Mouse (Mus musculus): ENCODE data around the gene Cox8b. TPM values are rescaled to one million over a fixed set of nuclear protein-coding genes. Genes with fewer than 3 reads are reported as not detected.

Cox8b gene
- polyA plus RNA-seq, 1 experiment from 2014 or later = 378 TPM

GRCm38 (mm10) chr7:140942811-140943210, 42.6 kb upstream of the Cox8b start:
- peak overlapping the region; percentile 86; the same call in 1 of the 2 replicates for H3K9ac ChIP-seq (ENCODE audit: low read length)
- H3K27ac ChIP-seq (replicated peaks in 1 of 2; ENCODE audit: control insufficient read depth in 1 of 2, insufficient read depth in 1 of 2, low read depth in 2 of 2, low read length in 2 of 2) = peak overlapping the region in 1 of 2 experiments; percentile 90; a peak in 1 of 4 replicates
- H3K9me3 ChIP-seq (ENCODE audit: control insufficient read depth, low read length) = no peaks in the 10 kb centered on the region
- ATAC-seq (ENCODE audit: insufficient number of reproducible peaks, insufficient read depth, low FRiP score, low read depth) = no peak
- H3K27me3 ChIP-seq (ENCODE audit: control insufficient read depth, insufficient read depth, low read length) = no peaks in the 10 kb centered on the region
- WGBS = 88% methylated on average over 10 of the region's 10 CpGs
- H3K4me1 ChIP-seq (ENCODE audit: control insufficient read depth in 2 of 2, insufficient read depth in 2 of 2, low read length in 2 of 2) = peaks cover 15 to 22% of the 10 kb centered on the region in 2 experiments
- H3K4me3 ChIP-seq (ENCODE audit: control insufficient read depth in 1 of 2, insufficient read depth in 1 of 2, low read depth in 1 of 2, low read length in 2 of 2) = no peak overlapping the region
- peak overlapping the region; percentile 77 for H3K4me2 ChIP-seq (ENCODE audit: low read length)
- H3K36me3 ChIP-seq (ENCODE audit: control insufficient read depth, insufficient read depth, low read length) = peaks cover 30% of the 10 kb centered on the region

- Histone ChIP-seq H3K9me3 (ENCODE audit: control insufficient read depth, low read length) (no peaks in the 10 kb centered on the region), H3K4me3 (ENCODE audit: control insufficient read depth in 1 of 2, insufficient read depth in 1 of 2, low read depth in 1 of 2, low read length in 2 of 2) (peak overlapping the region; percentile 61 to 64), H3K27me3 (ENCODE audit: control insufficient read depth, insufficient read depth, low read length) (no peaks in the 10 kb centered on the region), H3K27ac (replicated peaks in 1 of 2; ENCODE audit: control insufficient read depth in 1 of 2, insufficient read depth in 1 of 2, low read depth in 2 of 2, low read length in 2 of 2) (peak overlapping the region; percentile 87 to 90), H3K4me2 (ENCODE audit: low read length) (peak overlapping the region; percentile 77), H3K9ac (ENCODE audit: low read length) (peak overlapping the region; percentile 86), H3K36me3 (ENCODE audit: control insufficient read depth, insufficient read depth, low read length) (peaks cover 25% of the 10 kb centered on the region), H3K4me1 (ENCODE audit: control insufficient read depth in 2 of 2, insufficient read depth in 2 of 2, low read length in 2 of 2) (peaks cover 11 to 22% of the 10 kb centered on the region in 2 experiments)
- 57% methylated on average over 9 of the region's 9 CpGs for WGBS
- ATAC-seq (ENCODE audit: insufficient number of reproducible peaks, insufficient read depth, low FRiP score, low read depth) = no peak
Measured at GRCm38 (mm10) chr7:140942341-140942740, 42.1 kb upstream of the Cox8b start.

GRCm38 (mm10) chr7:140941222-140942051, 41.2 kb upstream of the Cox8b start, which contains the start of gene Pgghg:
Gene Pgghg (plus strand): TSS chr7:140941391.
- Histone ChIP-seq H3K9ac (ENCODE audit: low read length) (peak within 1 kb of the TSS; percentile 86), H3K27ac (replicated peaks in 1 of 2; ENCODE audit: control insufficient read depth in 1 of 2, insufficient read depth in 1 of 2, low read depth in 2 of 2, low read length in 2 of 2) (peak within 1 kb of the TSS; percentile 87 to 90), H3K4me1 (ENCODE audit: control insufficient read depth in 2 of 2, insufficient read depth in 2 of 2, low read length in 2 of 2) (peaks cover 5 to 14% of the 10 kb centered on the region in 2 experiments; a peak in 3 of 4 replicates), H3K4me2 (ENCODE audit: low read length) (peak within 1 kb of the TSS; percentile 77), H3K27me3 (ENCODE audit: control insufficient read depth, insufficient read depth, low read length) (no peaks in the 10 kb centered on the region), H3K4me3 (ENCODE audit: control insufficient read depth in 1 of 2, insufficient read depth in 1 of 2, low read depth in 1 of 2, low read length in 2 of 2) (peak within 1 kb of the TSS; percentile 61 to 64), H3K36me3 (ENCODE audit: control insufficient read depth, insufficient read depth, low read length) (peaks cover 18% of the 10 kb centered on the region), H3K9me3 (ENCODE audit: control insufficient read depth, low read length) (no peaks in the 10 kb centered on the region)
- 4% methylated on average over 33 of the region's 33 CpGs for WGBS
- ATAC-seq (ENCODE audit: insufficient number of reproducible peaks, insufficient read depth, low FRiP score, low read depth) = peak; percentile 87

- H3K9ac ChIP-seq (ENCODE audit: low read length) = 0 out of 2 replicates have a peak overlapping the region, but pooled peaks have one; percentile 30
- no peaks in the 10 kb centered on the region for H3K9me3 ChIP-seq (ENCODE audit: control insufficient read depth, low read length)
- peaks cover 1% of the 10 kb centered on the region; the same call in 1 of the 2 replicates for H3K36me3 ChIP-seq (ENCODE audit: control insufficient read depth, insufficient read depth, low read length)
- no peaks in the 10 kb centered on the region for H3K27me3 ChIP-seq (ENCODE audit: control insufficient read depth, insufficient read depth, low read length)
- no peak overlapping the region for H3K4me2 ChIP-seq (ENCODE audit: low read length)
- WGBS = 12% methylated on average over 8 of the region's 8 CpGs
- H3K4me1 ChIP-seq (ENCODE audit: control insufficient read depth in 2 of 2, insufficient read depth in 2 of 2, low read length in 2 of 2) = peaks cover 3 to 10% of the 10 kb centered on the region in 2 experiments; a peak in 2 of 4 replicates
- ATAC-seq (ENCODE audit: insufficient number of reproducible peaks, insufficient read depth, low FRiP score, low read depth) = no peak
- H3K4me3 ChIP-seq (ENCODE audit: control insufficient read depth in 1 of 2, insufficient read depth in 1 of 2, low read depth in 1 of 2, low read length in 2 of 2) = no peak overlapping the region
- no peak overlapping the region for H3K27ac ChIP-seq (replicated peaks in 1 of 2; ENCODE audit: control insufficient read depth in 1 of 2, insufficient read depth in 1 of 2, low read depth in 2 of 2, low read length in 2 of 2)
Measured at GRCm38 (mm10) chr7:140939669-140940171, 39.5 kb upstream of the Cox8b start.

GRCm38 (mm10) chr7:140938896-140939295, 38.6 kb upstream of the Cox8b start:
- 29% methylated on average over 2 of the region's 2 CpGs for WGBS
- no peak overlapping the region for H3K4me2 ChIP-seq (ENCODE audit: low read length)
- no peaks in the 10 kb centered on the region for H3K9me3 ChIP-seq (ENCODE audit: control insufficient read depth, low read length)
- H3K4me3 ChIP-seq (ENCODE audit: control insufficient read depth in 1 of 2, insufficient read depth in 1 of 2, low read depth in 1 of 2, low read length in 2 of 2) = no peak overlapping the region
- no peaks in the 10 kb centered on the region; the same call in 1 of the 2 replicates for H3K27me3 ChIP-seq (ENCODE audit: control insufficient read depth, insufficient read depth, low read length)
- H3K27ac ChIP-seq (replicated peaks in 1 of 2; ENCODE audit: control insufficient read depth in 1 of 2, insufficient read depth in 1 of 2, low read depth in 2 of 2, low read length in 2 of 2) = no peak overlapping the region
- H3K36me3 ChIP-seq (ENCODE audit: control insufficient read depth, insufficient read depth, low read length) = no peaks in the 10 kb centered on the region
- no peak overlapping the region for H3K9ac ChIP-seq (ENCODE audit: low read length)
- H3K4me1 ChIP-seq (ENCODE audit: control insufficient read depth in 2 of 2, insufficient read depth in 2 of 2, low read length in 2 of 2) = peaks cover 3 to 10% of the 10 kb centered on the region in 2 experiments; a peak in 2 of 4 replicates
- no peak for ATAC-seq (ENCODE audit: insufficient number of reproducible peaks, insufficient read depth, low FRiP score, low read depth)

- ATAC-seq (ENCODE audit: insufficient number of reproducible peaks, insufficient read depth, low FRiP score, low read depth) = no peak
- H3K27me3 ChIP-seq (ENCODE audit: control insufficient read depth, insufficient read depth, low read length) = no peaks in the 10 kb centered on the region; the same call in 1 of the 2 replicates
- WGBS = 51% methylated on average over 3 of the region's 3 CpGs
- H3K9me3 ChIP-seq (ENCODE audit: control insufficient read depth, low read length) = no peaks in the 10 kb centered on the region
- peaks cover 3 to 10% of the 10 kb centered on the region in 2 experiments; a peak in 2 of 4 replicates for H3K4me1 ChIP-seq (ENCODE audit: control insufficient read depth in 2 of 2, insufficient read depth in 2 of 2, low read length in 2 of 2)
- H3K4me3 ChIP-seq (ENCODE audit: control insufficient read depth in 1 of 2, insufficient read depth in 1 of 2, low read depth in 1 of 2, low read length in 2 of 2) = no peak overlapping the region
- H3K27ac ChIP-seq (replicated peaks in 1 of 2; ENCODE audit: control insufficient read depth in 1 of 2, insufficient read depth in 1 of 2, low read depth in 2 of 2, low read length in 2 of 2) = no peak overlapping the region
- H3K36me3 ChIP-seq (ENCODE audit: control insufficient read depth, insufficient read depth, low read length) = no peaks in the 10 kb centered on the region
- no peak overlapping the region for H3K9ac ChIP-seq (ENCODE audit: low read length)
- no peak overlapping the region for H3K4me2 ChIP-seq (ENCODE audit: low read length)
Measured at GRCm38 (mm10) chr7:140938436-140938835, 38.2 kb upstream of the Cox8b start.

GRCm38 (mm10) chr7:140927181-140927580, 26.9 kb upstream of the Cox8b start:
- Histone ChIP-seq H3K9ac (ENCODE audit: low read length) (no peak overlapping the region), H3K4me1 (ENCODE audit: control insufficient read depth in 2 of 2, insufficient read depth in 2 of 2, low read length in 2 of 2) (peaks cover 0 to 9% of the 10 kb centered on the region in 2 experiments; a peak in 2 of 4 replicates), H3K36me3 (ENCODE audit: control insufficient read depth, insufficient read depth, low read length) (no peaks in the 10 kb centered on the region), H3K4me3 (ENCODE audit: control insufficient read depth in 1 of 2, insufficient read depth in 1 of 2, low read depth in 1 of 2, low read length in 2 of 2) (no peak overlapping the region), H3K27ac (replicated peaks in 1 of 2; ENCODE audit: control insufficient read depth in 1 of 2, insufficient read depth in 1 of 2, low read depth in 2 of 2, low read length in 2 of 2) (no peak overlapping the region), H3K27me3 (ENCODE audit: control insufficient read depth, insufficient read depth, low read length) (peaks cover 34% of the 10 kb centered on the region), H3K4me2 (ENCODE audit: low read length) (no peak overlapping the region), H3K9me3 (ENCODE audit: control insufficient read depth, low read length) (no peaks in the 10 kb centered on the region)
- no peak for ATAC-seq (ENCODE audit: insufficient number of reproducible peaks, insufficient read depth, low FRiP score, low read depth)
- WGBS = 85% methylated on average over 6 of the region's 6 CpGs

Measured in heart, embryonic 14.5 days (tissue).